Mouse (Mus musculus): Measurements from ENCODE around the gene Plac1. TPM values are rescaled to one million over a fixed set of nuclear protein-coding genes. Genes with fewer than 3 reads are reported as not detected.

The Plac1 gene
- polyA plus RNA-seq, 1 experiment from 2014 or later, result 5.8 TPM

MicroRNAs within 50 kb of the gene (microRNA counts, 519-probe panel; counts per million panel counts)
- microRNA mmu-miR-322 (4,380 counts per million, percentile 95 among the panel's probes with 10 or more counts), microRNA mmu-miR-351 (3,394 counts per million, percentile 82 among the panel's probes with 10 or more counts), microRNA mmu-miR-450a-3p (1,728 counts per million, percentile 12 among the panel's probes with 10 or more counts), microRNA mmu-miR-450a-5p (4,352 counts per million, percentile 95 among the panel's probes with 10 or more counts), microRNA mmu-miR-450b-3p (3,200 counts per million, percentile 78 among the panel's probes with 10 or more counts), microRNA mmu-miR-450b-5p (1,798 counts per million, percentile 14 among the panel's probes with 10 or more counts), microRNA mmu-miR-503 (3,082 counts per million, percentile 73 among the panel's probes with 10 or more counts), microRNA mmu-miR-542-3p (2,804 counts per million, percentile 68 among the panel's probes with 10 or more counts), microRNA mmu-miR-542-5p (3,283 counts per million, percentile 80 among the panel's probes with 10 or more counts)

Small RNAs within 50 kb of the gene (microRNA-seq; reads per million reads assigned to microRNA genes)
- 88,905 reads per million, percentile 100 among the genes with 10 or more reads in this experiment for gene Mir322
- 29,281 reads per million, percentile 98 among the genes with 10 or more reads in this experiment for gene Mir351
- 90.1 reads per million, percentile 49 among the genes with 10 or more reads in this experiment for gene Mir450-1
- gene Mir450-2, result 35.9 reads per million, percentile 38 among the genes with 10 or more reads in this experiment
- gene Mir450b, result 818 reads per million, percentile 75 among the genes with 10 or more reads in this experiment
- 2,200 reads per million, percentile 84 among the genes with 10 or more reads in this experiment for gene Mir503
- gene Mir542, result 2,915 reads per million, percentile 87 among the genes with 10 or more reads in this experiment

Other genes starting within 250 kb of the Plac1 start
- 22.5 and 23.1 TPM in 2 replicates for gene Fam122b, start 29.7 kb upstream of the Plac1 start, polyA plus RNA-seq (2015; fragmentation: Nextera tagmentation; extraction: Ambion mirVana)
- gene Fam122c, start 33.3 kb upstream of the Plac1 start, polyA plus RNA-seq (2015; fragmentation: Nextera tagmentation; extraction: Ambion mirVana), result not detected in 2 replicates
- 51.1 and 61.9 TPM in 2 replicates for gene Mospd1, start 130.4 kb upstream of the Plac1 start, polyA plus RNA-seq (2015; fragmentation: Nextera tagmentation; extraction: Ambion mirVana)
- not detected in 2 replicates for gene Etd, start 194.8 kb upstream of the Plac1 start, polyA plus RNA-seq (2015; fragmentation: Nextera tagmentation; extraction: Ambion mirVana)